Mouse (Mus musculus): Measurements from ENCODE around the gene Cdca7l.

GRCm38 (mm10) chr12:117781360-117781759 lies 22.7 kb upstream of the Cdca7l start:
- TF ChIP-seq CTCF (IDR thresholded peaks at IDR 0.05) (no peak), EP300 (IDR thresholded peaks at IDR 0.05) (no peak)
